Mouse (Mus musculus): ENCODE measurements around the gene Taf15.
"Not testable (repeated sequence)": the region's sequence is repeated elsewhere in the genome, so short reads cannot be mapped to it uniquely, and the experiment has no call there.

Taf15 gene

GRCm38 (mm10) chr11:83540931-83541330, 68.0 kb downstream of the Taf15 start:
- no peak for DNase-seq

GRCm38 (mm10) chr11:83541415-83541814, 68.5 kb downstream of the Taf15 start:
- no peak for DNase-seq

GRCm38 (mm10) chr11:83544214-83544613, 71.3 kb downstream of the Taf15 start:
- DNase-seq, result no peak

- DNase-seq, result no peak
These were observed 77.3 kb downstream of the Taf15 start for GRCm38 (mm10) chr11:83550186-83550632.

- DNase-seq, result not testable (repeated sequence)
These were observed 78.2 kb downstream of the Taf15 start for GRCm38 (mm10) chr11:83551037-83551436.

GRCm38 (mm10) chr11:83551668-83552067, 78.8 kb downstream of the Taf15 start:
- no peak for DNase-seq

Measured in thymus, postnatal 4 days (tissue).